Mouse (Mus musculus) liver, embryonic 16.5 days (tissue): ENCODE measurements around the gene Rapgef1. TPM values are rescaled to one million over a fixed set of nuclear protein-coding genes. Genes with fewer than 3 reads are reported as not detected.

Experiments
- ATAC-seq: fragments of 200-750 bp; cut with Nextera tagmentation; 2 replicates; pipeline ENCODE4 v1.8.0; 2017; ENCODE audit warnings: low read depth, mild to moderate bottlenecking, moderate number of reproducible peaks, moderate library complexity
- H3K27ac ChIP-seq: fragments of 300-500 bp; sonication (generic); 2 replicates; pipeline ENCODE4 v1.5.1; 2014; ENCODE audit warnings: mild to moderate bottlenecking, low read length
- H3K27me3 ChIP-seq: fragments of 300-500 bp; sonication (generic); 2 replicates; pipeline ENCODE4 v1.6.1; 2014; ENCODE audit warnings: low read depth, low read length, mixed read lengths; ENCODE audit not compliant: control insufficient read depth, insufficient read depth
- H3K36me3 ChIP-seq: fragments of 300-500 bp; sonication (generic); 2 replicates; pipeline ENCODE4 v1.6.1; 2014; ENCODE audit warnings: mild to moderate bottlenecking; ENCODE audit not compliant: control insufficient read depth, insufficient read depth
- H3K4me1 ChIP-seq: fragments of 300-500 bp; sonication (generic); 2 replicates; pipeline ENCODE4 v1.6.1; 2014; ENCODE audit warnings: low read depth, low read length, mixed read lengths; ENCODE audit not compliant: control insufficient read depth
- H3K4me2 ChIP-seq: fragments of 300-500 bp; sonication (generic); 2 replicates; pipeline ENCODE4 v1.6.1; 2014; ENCODE audit warnings: low read depth, low read length, mixed read lengths
- H3K4me3 ChIP-seq: fragments of 300-500 bp; sonication (generic); 2 replicates; pipeline ENCODE4 v1.5.1; 2014; ENCODE audit warnings: low read depth, mild to moderate bottlenecking, low read length
- H3K9ac ChIP-seq: fragments of 300-500 bp; sonication (generic); 2 replicates; pipeline ENCODE4 v1.6.1; 2014; ENCODE audit warnings: low read depth, low read length
- H3K9me3 ChIP-seq: fragments of 300-500 bp; sonication (generic); replicated peaks from 2 replicates; pipeline ENCODE4 v1.6.1; 2016; ENCODE audit warnings: low read length; ENCODE audit not compliant: control insufficient read depth
- WGBS: fragments of 180-500 bp; shearing (Covaris S2); extraction: QIAGEN DNeasy Blood & Tissue Kit; methylation state at CpG from one replicate; pipeline ENCODE4 v1.1.7; 2014; ENCODE audit not compliant: insufficient replicate concordance; 5-methylcytosine and 5-hydroxymethylcytosine counted together
- polyA plus RNA-seq: library from polyadenylated mRNA; unstranded; fragments of >200 nt; fragmentation: Nextera tagmentation; extraction: Ambion mirVana; gene quantifications from 2 replicates; pipeline ENCODE4 v1.2.1, GENCODE M21; 2015

Rapgef1 gene
- polyA plus RNA-seq, 1 experiment from 2014 or later = 4.7 TPM

DNA sequence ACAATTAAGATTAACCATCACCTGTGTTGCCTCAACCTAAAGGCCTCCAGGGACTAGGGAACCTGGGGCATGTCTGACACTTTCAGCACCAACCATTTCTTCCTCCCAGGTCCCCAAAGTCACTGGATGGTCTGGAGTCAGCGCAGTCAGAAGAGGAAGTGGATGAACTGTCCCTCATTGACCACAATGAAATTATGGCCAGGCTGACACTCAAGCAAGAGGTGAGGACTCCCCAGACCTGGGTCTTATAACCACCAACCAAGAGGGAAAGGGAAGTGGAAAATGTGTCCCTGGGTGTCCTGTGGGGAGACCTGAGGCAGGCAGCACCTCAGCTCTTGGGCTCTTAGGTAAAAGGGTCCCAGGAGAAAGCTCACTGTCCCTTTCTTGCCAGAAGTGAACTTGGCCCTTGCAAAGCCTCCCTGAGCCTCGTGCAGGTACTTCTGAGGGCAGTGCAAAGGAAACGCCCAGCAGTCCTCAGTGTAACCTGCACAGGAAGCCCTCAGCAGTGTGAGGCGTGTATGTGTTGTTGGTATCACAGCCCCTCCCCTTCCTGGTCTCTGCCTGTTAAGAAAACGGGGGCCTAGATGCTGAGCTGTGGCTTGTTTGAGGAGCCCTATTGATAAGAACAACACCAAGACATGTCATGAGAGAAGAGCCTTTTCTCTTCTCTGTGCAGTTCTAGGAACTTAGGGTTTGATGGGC lies 105.3 kb downstream of the Rapgef1 start:
- 36% methylated on average over 5 of the region's 5 CpGs for WGBS
- peaks cover 5% of the 10 kb centered on the region; the same call in 1 of the 2 replicates for H3K36me3 ChIP-seq

GRCm38 (mm10) chr2:29729500-29729899 lies 110.0 kb downstream of the Rapgef1 start:
- H3K9me3 ChIP-seq = no peaks in the 10 kb centered on the region
- H3K27ac ChIP-seq = no peak overlapping the region
- no peak overlapping the region for H3K4me2 ChIP-seq
- no peak for ATAC-seq
- no peaks in the 10 kb centered on the region for H3K27me3 ChIP-seq
- no peak overlapping the region for H3K9ac ChIP-seq
- no peak overlapping the region for H3K4me3 ChIP-seq
- WGBS = 51% methylated on average over 2 of the region's 2 CpGs
- H3K4me1 ChIP-seq = no peaks in the 10 kb centered on the region; the same call in 1 of the 2 replicates
- H3K36me3 ChIP-seq = peaks cover 3% of the 10 kb centered on the region; the same call in 1 of the 2 replicates

More for the DNA sequence above, 105.3 kb downstream of the Rapgef1 start:
- Histone ChIP-seq H3K9ac (no peak overlapping the region), H3K27ac (no peak overlapping the region), H3K4me1 (no peaks in the 10 kb centered on the region; the same call in none of the 2 replicates), H3K9me3 (no peaks in the 10 kb centered on the region), H3K4me3 (no peak overlapping the region), H3K4me2 (no peak overlapping the region), H3K27me3 (no peaks in the 10 kb centered on the region)
- ATAC-seq = no peak

- H3K27me3 ChIP-seq = no peaks in the 10 kb centered on the region
- no peak overlapping the region for H3K4me3 ChIP-seq
- ATAC-seq = peak; percentile 57
- no peaks in the 10 kb centered on the region for H3K9me3 ChIP-seq
- H3K36me3 ChIP-seq = peaks cover 3% of the 10 kb centered on the region; the same call in 1 of the 2 replicates
- H3K4me1 ChIP-seq = no peaks in the 10 kb centered on the region
- H3K4me2 ChIP-seq = no peak overlapping the region
- no peak overlapping the region for H3K9ac ChIP-seq
- WGBS = 50% methylated on average over 3 of the region's 3 CpGs
- no peak overlapping the region for H3K27ac ChIP-seq
Observed at GRCm38 (mm10) chr2:29731545-29731944, 112.0 kb downstream of the Rapgef1 start.

GRCm38 (mm10) chr2:29732559-29732958 lies 113.0 kb downstream of the Rapgef1 start:
- Histone ChIP-seq H3K9ac (no peak overlapping the region), H3K4me2 (no peak overlapping the region), H3K4me3 (no peak overlapping the region), H3K27me3 (no peaks in the 10 kb centered on the region), H3K36me3 (peaks cover 3% of the 10 kb centered on the region; the same call in 1 of the 2 replicates), H3K27ac (no peak overlapping the region), H3K9me3 (no peaks in the 10 kb centered on the region), H3K4me1 (no peaks in the 10 kb centered on the region; the same call in none of the 2 replicates)
- 77% methylated on average over 10 of the region's 10 CpGs for WGBS
- ATAC-seq = no peak

GRCm38 (mm10) chr2:29733348-29733747 lies 113.8 kb downstream of the Rapgef1 start:
- ATAC-seq = no peak
- H3K9me3 ChIP-seq = no peaks in the 10 kb centered on the region
- no peak overlapping the region for H3K4me2 ChIP-seq
- H3K27me3 ChIP-seq = no peaks in the 10 kb centered on the region
- no peaks in the 10 kb centered on the region; the same call in none of the 2 replicates for H3K4me1 ChIP-seq
- no peak overlapping the region for H3K27ac ChIP-seq
- peaks cover 3% of the 10 kb centered on the region; the same call in 1 of the 2 replicates for H3K36me3 ChIP-seq
- no peak overlapping the region for H3K4me3 ChIP-seq
- no peak overlapping the region for H3K9ac ChIP-seq
- 79% methylated on average over 5 of the region's 5 CpGs for WGBS

DNA sequence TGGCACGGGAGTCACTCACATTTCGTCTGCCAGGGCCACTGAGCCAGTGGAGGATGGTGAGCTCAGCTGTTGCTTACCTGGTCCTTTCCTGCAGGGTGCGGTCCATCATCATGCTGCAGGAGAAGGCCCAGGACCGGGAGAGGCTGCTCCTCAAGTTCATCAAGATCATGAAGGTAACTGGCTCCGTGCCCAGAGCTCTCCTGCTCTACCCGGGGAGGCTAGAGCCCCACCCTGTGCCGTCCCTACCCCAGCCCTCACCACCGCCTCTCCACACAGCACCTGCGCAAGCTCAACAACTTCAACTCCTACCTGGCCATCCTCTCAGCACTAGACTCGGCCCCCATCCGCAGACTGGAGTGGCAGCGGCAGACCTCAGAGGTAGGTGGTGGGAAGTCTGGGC lies 116.2 kb downstream of the Rapgef1 start:
- Histone ChIP-seq H3K4me2 (no peak overlapping the region), H3K9ac (no peak overlapping the region), H3K27ac (no peak overlapping the region), H3K36me3 (peaks cover 3% of the 10 kb centered on the region; the same call in 1 of the 2 replicates), H3K4me1 (peaks cover 6% of the 10 kb centered on the region), H3K27me3 (no peaks in the 10 kb centered on the region), H3K9me3 (no peaks in the 10 kb centered on the region), H3K4me3 (no peak overlapping the region)
- 75% methylated on average over 12 of the region's 12 CpGs for WGBS
- no peak for ATAC-seq

DNA sequence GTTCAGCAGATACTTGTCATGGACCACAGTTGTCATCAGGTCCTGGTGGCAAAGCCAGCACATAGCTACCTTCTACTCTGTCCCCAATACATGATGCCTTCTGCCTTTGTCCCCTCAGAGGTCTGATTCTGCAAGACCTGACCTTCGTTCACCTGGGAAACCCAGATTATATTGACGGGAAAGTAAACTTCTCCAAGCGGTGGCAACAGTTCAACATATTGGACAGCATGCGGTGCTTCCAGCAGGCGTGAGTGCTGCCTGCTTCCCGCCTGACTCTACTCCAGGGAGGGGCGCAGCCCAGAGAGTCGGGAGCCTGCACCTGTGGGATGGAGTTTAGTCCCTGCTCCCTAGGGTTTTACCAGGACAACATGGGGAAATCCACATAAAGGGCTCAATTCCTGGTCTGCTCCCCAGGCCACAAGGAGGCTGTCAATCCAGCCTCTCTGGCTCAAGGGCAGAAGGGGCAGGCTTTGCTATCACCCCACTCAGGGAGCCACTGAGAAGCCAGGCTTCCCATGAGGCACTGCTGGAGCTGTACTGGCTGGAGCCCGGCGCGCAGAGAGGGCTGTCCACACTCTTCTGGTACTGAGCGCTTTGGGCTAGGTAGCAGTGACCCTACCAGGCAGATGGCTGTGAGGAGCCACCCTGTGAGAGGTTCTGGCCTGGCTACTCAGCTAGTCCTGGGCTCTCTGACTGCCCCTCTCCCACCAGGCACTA lies 117.8 kb downstream of the Rapgef1 start:
- Histone ChIP-seq H3K9me3 (no peaks in the 10 kb centered on the region), H3K4me2 (no peak overlapping the region), H3K36me3 (peaks cover 3% of the 10 kb centered on the region; the same call in 1 of the 2 replicates), H3K27me3 (no peaks in the 10 kb centered on the region), H3K4me1 (peaks cover 6% of the 10 kb centered on the region), H3K9ac (no peak overlapping the region), H3K4me3 (no peak overlapping the region), H3K27ac (peak overlapping the region; percentile 33; the same call in 1 of the 2 replicates)
- peak; percentile 64 for ATAC-seq
- WGBS = 69% methylated on average over 12 of the region's 12 CpGs

DNA sequence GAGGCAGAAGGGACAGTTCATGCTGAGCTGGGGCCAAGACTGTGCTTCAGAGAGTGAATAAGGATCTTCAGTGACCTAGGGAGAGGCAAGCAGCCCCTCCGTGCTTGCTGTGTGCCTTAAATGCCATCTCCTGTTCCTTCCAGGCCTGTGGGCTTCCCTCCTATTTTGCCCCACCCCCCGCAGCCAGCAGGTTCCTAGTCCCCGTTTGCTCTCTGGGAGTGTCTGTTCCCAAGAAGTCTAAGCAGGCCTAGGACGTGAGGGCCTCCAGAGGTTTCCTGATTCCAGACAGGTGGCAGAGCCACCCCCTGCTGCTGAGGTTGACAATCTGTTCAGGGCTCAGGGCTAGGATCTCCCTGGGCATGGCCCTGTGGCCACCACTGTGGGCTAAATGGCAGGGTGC lies 119.3 kb downstream of the Rapgef1 start:
- Histone ChIP-seq H3K27ac (peak overlapping the region; percentile 46; the same call in 1 of the 2 replicates), H3K36me3 (no peaks in the 10 kb centered on the region; the same call in 1 of the 2 replicates), H3K4me2 (no peak overlapping the region), H3K4me3 (no peak overlapping the region), H3K9ac (no peak overlapping the region; the same call in 1 of the 2 replicates), H3K4me1 (peaks cover 6% of the 10 kb centered on the region), H3K27me3 (no peaks in the 10 kb centered on the region), H3K9me3 (no peaks in the 10 kb centered on the region)
- no peak for ATAC-seq
- WGBS = 59% methylated on average over 4 of the region's 4 CpGs

- Histone ChIP-seq H3K36me3 (no peaks in the 10 kb centered on the region; the same call in 1 of the 2 replicates), H3K4me1 (peaks cover 6% of the 10 kb centered on the region), H3K4me3 (no peak overlapping the region), H3K27me3 (no peaks in the 10 kb centered on the region), H3K9me3 (no peaks in the 10 kb centered on the region), H3K4me2 (no peak overlapping the region), H3K27ac (peak overlapping the region; percentile 46; the same call in 1 of the 2 replicates), H3K9ac (no peak overlapping the region)
- ATAC-seq = peak; percentile 32; the same call in 1 of the 2 replicates
- 30% methylated on average over 5 of the region's 5 CpGs for WGBS
Observed at GRCm38 (mm10) chr2:29739368-29739767, 119.8 kb downstream of the Rapgef1 start.
